Mouse (Mus musculus) E14TG2a.4 (cell line): ENCODE data around the gene Irgm2.

Source experiments
- CTCF ChIP-seq: conservative IDR thresholded peaks from 2 replicates; pipeline ENCODE4 v1.5.1; 2014; ENCODE audit warnings: low read length
- NANOG ChIP-seq: IDR thresholded peaks from 2 replicates; pipeline ENCODE4 v1.6.1; 2014; ENCODE audit warnings: borderline replicate concordance, low read length, mixed read lengths

DNA sequence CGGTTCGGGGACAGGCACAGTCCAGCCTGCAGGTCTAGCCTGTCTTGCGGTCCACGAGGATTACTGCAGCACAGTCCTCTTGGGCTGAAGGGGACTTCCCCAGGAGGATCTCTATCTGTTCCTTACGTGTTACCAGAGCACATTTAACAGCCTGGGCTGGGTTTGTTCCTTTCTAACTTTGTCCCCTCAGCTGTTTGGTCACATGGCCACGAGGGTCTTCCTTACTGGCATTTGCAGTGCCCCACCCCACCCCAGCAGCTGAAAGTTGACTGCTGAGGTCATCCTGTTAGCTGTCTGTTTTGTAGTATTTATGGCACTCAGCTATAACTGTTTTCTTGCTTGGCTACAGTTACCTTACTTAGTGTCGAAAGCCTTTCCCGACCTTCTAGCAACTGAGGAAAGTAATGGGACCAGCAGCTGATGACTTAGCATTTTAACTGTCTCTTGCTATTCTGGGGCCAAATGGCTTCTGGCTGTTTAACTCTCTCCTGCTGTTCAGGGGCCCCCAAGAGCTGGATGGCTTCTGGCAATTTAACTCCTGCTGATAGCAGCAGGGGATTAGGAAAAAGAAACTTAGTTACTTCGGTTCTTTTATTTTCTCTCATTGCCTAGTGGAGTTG lies 11.8 kb downstream of the Irgm2 start:
- TF ChIP-seq CTCF (no peak), NANOG (peak; percentile 77; the same call in 1 of the 2 replicates)
